Mouse (Mus musculus) neural tube, embryonic 13.5 days (tissue): Measurements from ENCODE around the gene Crlf3. TPM values are rescaled to one million over a fixed set of nuclear protein-coding genes. Genes with fewer than 3 reads are reported as not detected.
"Not testable (repeated sequence)": the region's sequence is repeated elsewhere in the genome, so short reads cannot be mapped to it uniquely, and the experiment has no call there.

Experiments
- ATAC-seq: fragments of 200-750 bp; cut with Nextera tagmentation; 2 replicates; pipeline ENCODE4 v1.8.0; 2017; ENCODE audit warnings: low read depth, mild to moderate bottlenecking, moderate TSS enrichment, moderate library complexity
- H3K27ac ChIP-seq: fragments of 300-500 bp; sonication (generic); replicated peaks from 2 replicates; pipeline ENCODE4 v1.5.1; 2015; ENCODE audit warnings: moderate library complexity, mild to moderate bottlenecking, inconsistent platforms
- H3K27me3 ChIP-seq: fragments of 300-500 bp; sonication (generic); 2 replicates; pipeline ENCODE4 v1.6.1; 2015; ENCODE audit warnings: mild to moderate bottlenecking, inconsistent platforms
- H3K36me3 ChIP-seq: fragments of 300-500 bp; sonication (generic); 2 replicates; pipeline ENCODE4 v1.6.1; 2015; ENCODE audit warnings: mild to moderate bottlenecking, inconsistent platforms
- H3K4me1 ChIP-seq: fragments of 300-500 bp; sonication (generic); replicated peaks from 2 replicates; pipeline ENCODE4 v1.6.1; 2015; ENCODE audit warnings: inconsistent platforms
- H3K4me2 ChIP-seq: fragments of 300-500 bp; sonication (generic); 2 replicates; pipeline ENCODE4 v1.6.1; 2015; ENCODE audit warnings: inconsistent platforms, mild to moderate bottlenecking, moderate library complexity
- H3K4me3 ChIP-seq: fragments of 300-500 bp; sonication (generic); 2 replicates; pipeline ENCODE4 v1.5.1; 2015; ENCODE audit warnings: mild to moderate bottlenecking, inconsistent platforms
- H3K9ac ChIP-seq: fragments of 300-500 bp; sonication (generic); 2 replicates; pipeline ENCODE4 v1.6.1; 2015; ENCODE audit warnings: moderate library complexity, mild to moderate bottlenecking, inconsistent platforms
- H3K9me3 ChIP-seq: fragments of 300-500 bp; sonication (generic); 2 replicates; pipeline ENCODE4 v1.6.1; 2016; ENCODE audit warnings: inconsistent platforms
- WGBS: fragments of 180-500 bp; shearing (Covaris S2); methylation state at CpG from one replicate; pipeline ENCODE4 v1.1.7; 2015; 5-methylcytosine and 5-hydroxymethylcytosine counted together
- polyA plus RNA-seq: library from polyadenylated mRNA; unstranded; fragments of >200 nt; fragmentation: Nextera tagmentation; extraction: Ambion mirVana; gene quantifications from 2 replicates; pipeline ENCODE4 v1.2.1, GENCODE M21; 2015

Gene Crlf3
- polyA plus RNA-seq, 1 experiment from 2014 or later: 17.7 TPM

- Histone ChIP-seq H3K4me2 (peak overlapping the region; percentile 79), H3K4me1 (peaks cover 17% of the 10 kb centered on the region), H3K9me3 (no peaks in the 10 kb centered on the region), H3K4me3 (no peak overlapping the region), H3K9ac (peak overlapping the region; percentile 92; the same call in 1 of the 2 replicates), H3K27me3 (no peaks in the 10 kb centered on the region), H3K36me3 (no peaks in the 10 kb centered on the region), H3K27ac (no peak overlapping the region)
- 86% methylated on average over 7 of the region's 7 CpGs for WGBS
- no peak for ATAC-seq
These were observed 1.1 kb upstream of the Crlf3 start for GRCm38 (mm10) chr11:80081786-80082319.

GRCm38 (mm10) chr11:80080381-80080825, 388 bp downstream of the Crlf3 start:
- Histone ChIP-seq H3K27me3 (no peaks in the 10 kb centered on the region), H3K4me3 (peak overlapping the region; percentile 93), H3K4me1 (peaks cover 17% of the 10 kb centered on the region), H3K36me3 (no peaks in the 10 kb centered on the region), H3K4me2 (peak overlapping the region; percentile 79), H3K27ac (peak overlapping the region; percentile 88), H3K9me3 (no peaks in the 10 kb centered on the region), H3K9ac (peak overlapping the region; percentile 92)
- WGBS: under 1% methylated on average over 21 of the region's 32 CpGs
- peak; percentile 51 for ATAC-seq

GRCm38 (mm10) chr11:80079751-80080150, 1.0 kb downstream of the Crlf3 start:
- ATAC-seq: no peak
- Histone ChIP-seq H3K4me2 (peak overlapping the region; percentile 79), H3K9me3 (no peaks in the 10 kb centered on the region), H3K4me1 (peaks cover 17% of the 10 kb centered on the region), H3K27me3 (no peaks in the 10 kb centered on the region), H3K9ac (peak overlapping the region; percentile 92), H3K27ac (no peak overlapping the region), H3K4me3 (peak overlapping the region; percentile 93), H3K36me3 (no peaks in the 10 kb centered on the region)
- WGBS: 71% methylated on average over 6 of the region's 6 CpGs

- Histone ChIP-seq H3K36me3 (no peaks in the 10 kb centered on the region), H3K9ac (no peak overlapping the region), H3K27me3 (no peaks in the 10 kb centered on the region), H3K4me3 (no peak overlapping the region), H3K4me2 (no peak overlapping the region), H3K4me1 (peaks cover 17% of the 10 kb centered on the region), H3K27ac (no peak overlapping the region), H3K9me3 (no peaks in the 10 kb centered on the region)
- no peak for ATAC-seq
- WGBS: 15% methylated on average over 1 of the region's 1 CpGs
These were observed 2.0 kb downstream of the Crlf3 start for GRCm38 (mm10) chr11:80078831-80079230.

GRCm38 (mm10) chr11:80077784-80078545, 2.8 kb downstream of the Crlf3 start:
- ATAC-seq: no peak
- Histone ChIP-seq H3K27me3 (no peaks in the 10 kb centered on the region), H3K27ac (no peak overlapping the region), H3K4me1 (peaks cover 17% of the 10 kb centered on the region), H3K4me3 (no peak overlapping the region), H3K9ac (no peak overlapping the region), H3K9me3 (no peaks in the 10 kb centered on the region), H3K36me3 (no peaks in the 10 kb centered on the region), H3K4me2 (no peak overlapping the region)
- 83% methylated on average over 14 of the region's 14 CpGs for WGBS

GRCm38 (mm10) chr11:80075608-80076277, 5.0 kb downstream of the Crlf3 start:
- Histone ChIP-seq H3K9me3 (no peaks in the 10 kb centered on the region), H3K4me1 (peaks cover 9% of the 10 kb centered on the region), H3K27ac (no peak overlapping the region), H3K36me3 (no peaks in the 10 kb centered on the region), H3K9ac (no peak overlapping the region), H3K4me2 (no peak overlapping the region), H3K4me3 (no peak overlapping the region), H3K27me3 (no peaks in the 10 kb centered on the region)
- 88% methylated on average over 5 of the region's 5 CpGs for WGBS
- ATAC-seq: no peak

GRCm38 (mm10) chr11:80072365-80072764, 8.4 kb downstream of the Crlf3 start:
- no peaks in the 10 kb centered on the region for H3K36me3 ChIP-seq
- H3K4me2 ChIP-seq: no peak overlapping the region
- 91% methylated on average over 3 of the region's 3 CpGs for WGBS
- H3K4me1 ChIP-seq: no peaks in the 10 kb centered on the region
- ATAC-seq: no peak
- H3K27me3 ChIP-seq: no peaks in the 10 kb centered on the region
- no peak overlapping the region for H3K27ac ChIP-seq
- H3K9me3 ChIP-seq: no peaks in the 10 kb centered on the region
- H3K9ac ChIP-seq: no peak overlapping the region
- no peak overlapping the region for H3K4me3 ChIP-seq

GRCm38 (mm10) chr11:80071039-80071438, 9.8 kb downstream of the Crlf3 start:
- no peak overlapping the region for H3K4me2 ChIP-seq

GRCm38 (mm10) chr11:80069815-80070214, 11.0 kb downstream of the Crlf3 start:
- H3K9ac ChIP-seq: no peak overlapping the region
- no peak overlapping the region for H3K27ac ChIP-seq
- no peak for ATAC-seq
- H3K36me3 ChIP-seq: no peaks in the 10 kb centered on the region
- no peak overlapping the region for H3K4me2 ChIP-seq
- H3K9me3 ChIP-seq: no peaks in the 10 kb centered on the region
- WGBS: 80% methylated on average over 3 of the region's 3 CpGs
- no peaks in the 10 kb centered on the region for H3K4me1 ChIP-seq
- H3K27me3 ChIP-seq: no peaks in the 10 kb centered on the region
- no peak overlapping the region for H3K4me3 ChIP-seq

More at GRCm38 (mm10) chr11:80071039-80071438, 9.8 kb downstream of the Crlf3 start:
- no peak overlapping the region for H3K27ac ChIP-seq
- H3K9ac ChIP-seq: no peak overlapping the region
- H3K36me3 ChIP-seq: no peaks in the 10 kb centered on the region
- H3K4me1 ChIP-seq: no peaks in the 10 kb centered on the region
- no peak overlapping the region for H3K4me3 ChIP-seq
- H3K27me3 ChIP-seq: no peaks in the 10 kb centered on the region
- WGBS: 96% methylated on average over 2 of the region's 2 CpGs
- ATAC-seq: no peak
- no peaks in the 10 kb centered on the region for H3K9me3 ChIP-seq

- WGBS: 82% methylated on average over 5 of the region's 5 CpGs
- Histone ChIP-seq H3K9ac (no peak overlapping the region), H3K27ac (no peak overlapping the region), H3K9me3 (no peaks in the 10 kb centered on the region), H3K27me3 (no peaks in the 10 kb centered on the region), H3K4me2 (no peak overlapping the region), H3K4me3 (no peak overlapping the region), H3K36me3 (0 out of 2 replicates have a peak, but pooled peaks cover 2% of the 10 kb centered on the region), H3K4me1 (no peaks in the 10 kb centered on the region)
- no peak for ATAC-seq
These were observed 13.2 kb downstream of the Crlf3 start for GRCm38 (mm10) chr11:80067558-80067957.

GRCm38 (mm10) chr11:80066373-80066772, 14.4 kb downstream of the Crlf3 start:
- not testable (repeated sequence) for H3K4me3 ChIP-seq, ATAC-seq, H3K27ac ChIP-seq, H3K9ac ChIP-seq, H3K27me3 ChIP-seq, H3K9me3 ChIP-seq, H3K36me3 ChIP-seq, H3K4me2 ChIP-seq, H3K4me1 ChIP-seq
- WGBS: 87% methylated on average over 4 of the region's 4 CpGs

GRCm38 (mm10) chr11:80062159-80062558, 18.6 kb downstream of the Crlf3 start:
- ATAC-seq: no peak
- Histone ChIP-seq H3K36me3 (peaks cover 26% of the 10 kb centered on the region), H3K9me3 (no peaks in the 10 kb centered on the region), H3K27ac (no peak overlapping the region), H3K4me2 (no peak overlapping the region), H3K27me3 (no peaks in the 10 kb centered on the region), H3K4me3 (no peak overlapping the region), H3K9ac (no peak overlapping the region), H3K4me1 (peaks cover 4% of the 10 kb centered on the region; the same call in 1 of the 2 replicates)
- 48% methylated on average over 4 of the region's 4 CpGs for WGBS
